Mouse (Mus musculus): ENCODE data around the gene Tcf7l1. TPM values are rescaled to one million over a fixed set of nuclear protein-coding genes. Genes with fewer than 3 reads are reported as not detected.
A peak's percentile ranks its signal among the peaks of the same experiment; 100 is the strongest.

Gene Tcf7l1
- polyA plus RNA-seq, 1 experiment from 2014 or later: 5.7 TPM

DNA sequence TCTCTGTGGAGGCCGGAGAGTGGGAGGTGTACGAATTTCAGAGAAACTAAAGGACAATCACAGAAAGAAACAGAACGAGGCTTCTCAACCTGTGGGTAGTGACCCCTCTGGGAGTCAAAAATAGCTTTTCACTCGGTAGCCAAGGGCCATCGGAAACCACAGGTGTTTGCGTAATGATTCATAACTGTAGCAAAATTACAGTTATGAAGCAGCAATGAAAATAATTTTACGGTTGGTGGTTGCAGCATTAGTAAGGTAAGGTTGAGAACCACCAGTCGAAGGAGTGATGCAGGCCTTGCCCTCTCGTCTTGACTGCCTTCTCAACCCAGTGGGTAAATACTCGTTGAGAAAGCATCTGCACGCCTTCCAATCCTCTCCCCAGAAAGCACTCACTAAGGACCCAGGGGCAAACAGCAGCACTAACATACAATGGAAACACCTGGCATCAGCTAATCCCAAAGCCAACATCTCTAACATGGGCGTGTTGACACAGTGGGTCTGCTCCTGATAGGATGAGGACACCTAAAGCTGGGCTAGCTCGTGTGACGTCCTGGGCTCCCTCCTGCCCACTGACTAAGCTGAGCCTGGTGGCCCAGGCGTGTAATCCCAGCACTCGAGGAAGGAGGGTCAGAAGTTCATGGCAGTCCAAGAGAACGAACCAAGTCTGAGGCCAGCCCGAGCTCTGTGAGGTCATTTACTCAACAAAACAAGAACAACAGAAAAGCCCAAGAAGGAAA lies 147.7 kb downstream of the Tcf7l1 start:
- no peaks in the 10 kb centered on the region for H3K27me3 ChIP-seq (ENCODE audit: insufficient read depth, low read length)
- H3K4me1 ChIP-seq (ENCODE audit: insufficient read depth): peaks cover 5% of the 10 kb centered on the region; the same call in 1 of the 2 replicates
- ATAC-seq: no peak
- TF ChIP-seq EP300 (IDR thresholded peaks at IDR 0.05; ENCODE audit: low read depth) (no peak), CTCF (IDR thresholded peaks at IDR 0.05; ENCODE audit: low read depth) (no peak)
- no peaks in the 10 kb centered on the region for H3K9me3 ChIP-seq (ENCODE audit: low read length)
- WGBS (ENCODE audit: insufficient replicate concordance): 62% methylated on average over 18 of the region's 18 CpGs
- DNase-seq: no peak
- H3K4me3 ChIP-seq (ENCODE audit: low read depth, low read length): no peak overlapping the region
- no peak overlapping the region for H3K27ac ChIP-seq (ENCODE audit: low read depth)
- H3K36me3 ChIP-seq (replicated peaks; ENCODE audit: insufficient read depth, low read length): no peaks in the 10 kb centered on the region
- H3K9ac ChIP-seq (replicated peaks): no peak overlapping the region
- no peak overlapping the region for H3K4me2 ChIP-seq (ENCODE audit: low read depth, low read length)

DNA sequence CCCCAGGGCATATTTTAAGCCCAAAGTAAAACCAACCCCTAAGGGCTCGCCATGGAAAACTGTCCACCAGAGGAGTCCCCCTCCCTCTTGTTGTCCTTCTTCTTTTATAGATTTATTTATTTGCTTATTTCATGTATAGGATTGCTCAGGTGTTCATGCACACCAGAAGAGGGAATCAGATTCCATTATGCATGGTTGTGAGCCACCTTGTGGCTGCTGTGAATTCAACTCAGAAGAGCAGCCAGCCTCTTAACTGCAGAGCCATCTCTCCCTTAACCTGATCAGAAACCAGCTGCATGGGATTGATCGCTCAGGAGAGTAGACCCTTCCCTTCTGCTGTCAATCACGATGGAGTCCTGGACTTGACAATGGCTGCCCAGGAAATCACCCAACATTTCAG lies 152.1 kb downstream of the Tcf7l1 start:
- H3K4me1 ChIP-seq (ENCODE audit: insufficient read depth): peaks cover 6% of the 10 kb centered on the region; the same call in 1 of the 2 replicates
- DNase-seq: no peak
- no peak overlapping the region for H3K9ac ChIP-seq (replicated peaks)
- H3K9me3 ChIP-seq (ENCODE audit: low read length): no peaks in the 10 kb centered on the region
- H3K27me3 ChIP-seq (ENCODE audit: insufficient read depth, low read length): no peaks in the 10 kb centered on the region
- peak overlapping the region; percentile 39; the same call in 1 of the 2 replicates for H3K27ac ChIP-seq (ENCODE audit: low read depth)
- ATAC-seq: no peak
- no peak overlapping the region for H3K4me2 ChIP-seq (ENCODE audit: low read depth, low read length)
- 71% methylated on average over 3 of the region's 3 CpGs for WGBS (ENCODE audit: insufficient replicate concordance)
- TF ChIP-seq EP300 (IDR thresholded peaks at IDR 0.05; ENCODE audit: low read depth) (no peak), CTCF (IDR thresholded peaks at IDR 0.05; ENCODE audit: low read depth) (peak; percentile 50)
- H3K36me3 ChIP-seq (replicated peaks; ENCODE audit: insufficient read depth, low read length): no peaks in the 10 kb centered on the region
- H3K4me3 ChIP-seq (ENCODE audit: low read depth, low read length): no peak overlapping the region

DNA sequence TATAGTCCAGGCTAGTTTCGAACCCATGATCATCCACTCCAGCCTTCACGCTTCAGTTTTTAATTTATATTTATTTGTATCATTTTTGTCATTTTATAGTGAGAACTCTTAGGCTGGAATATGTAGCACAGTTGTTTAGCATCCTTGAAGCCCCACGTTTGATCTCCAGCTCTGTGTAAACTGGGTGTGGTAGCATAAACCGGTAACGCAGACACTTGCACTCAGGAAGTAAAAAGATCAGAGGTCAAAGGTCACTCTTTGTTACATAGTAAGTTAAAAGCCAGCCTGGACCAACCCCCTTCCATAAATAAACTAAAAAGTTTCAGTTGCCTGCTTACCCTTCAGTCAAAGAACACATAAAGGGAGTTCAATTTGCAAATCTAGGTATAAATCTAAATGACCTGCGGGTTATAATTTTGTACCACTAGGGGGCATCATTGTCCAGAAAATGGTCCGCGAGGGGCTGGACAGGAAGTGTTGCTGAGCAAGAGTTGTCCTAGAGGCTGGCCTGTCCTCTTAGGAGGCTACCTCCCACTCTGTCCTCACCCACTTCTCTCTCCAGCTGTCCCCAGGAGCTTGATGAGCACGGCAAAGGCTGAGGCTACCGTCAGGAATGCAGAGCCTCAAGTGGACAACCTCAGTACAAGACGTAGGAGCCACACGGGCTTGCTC lies 153.2 kb downstream of the Tcf7l1 start:
- H3K27me3 ChIP-seq (ENCODE audit: insufficient read depth, low read length): no peaks in the 10 kb centered on the region
- DNase-seq (peak; percentile 49), ATAC-seq (peak; percentile 43)
- peaks cover under 1% of the 10 kb centered on the region; the same call in 1 of the 2 replicates for H3K36me3 ChIP-seq (replicated peaks; ENCODE audit: insufficient read depth, low read length)
- TF ChIP-seq CTCF (IDR thresholded peaks at IDR 0.05; ENCODE audit: low read depth): peak; percentile 76
- no peak for TF ChIP-seq EP300 (IDR thresholded peaks at IDR 0.05; ENCODE audit: low read depth)
- no peak overlapping the region for H3K4me3 ChIP-seq (ENCODE audit: low read depth, low read length)
- no peak overlapping the region for H3K27ac ChIP-seq (ENCODE audit: low read depth)
- no peak overlapping the region for H3K4me2 ChIP-seq (ENCODE audit: low read depth, low read length)
- peaks cover 6% of the 10 kb centered on the region for H3K4me1 ChIP-seq (ENCODE audit: insufficient read depth)
- no peak overlapping the region for H3K9ac ChIP-seq (replicated peaks)
- H3K9me3 ChIP-seq (ENCODE audit: low read length): no peaks in the 10 kb centered on the region
- 43% methylated on average over 12 of the region's 12 CpGs for WGBS (ENCODE audit: insufficient replicate concordance)

DNA sequence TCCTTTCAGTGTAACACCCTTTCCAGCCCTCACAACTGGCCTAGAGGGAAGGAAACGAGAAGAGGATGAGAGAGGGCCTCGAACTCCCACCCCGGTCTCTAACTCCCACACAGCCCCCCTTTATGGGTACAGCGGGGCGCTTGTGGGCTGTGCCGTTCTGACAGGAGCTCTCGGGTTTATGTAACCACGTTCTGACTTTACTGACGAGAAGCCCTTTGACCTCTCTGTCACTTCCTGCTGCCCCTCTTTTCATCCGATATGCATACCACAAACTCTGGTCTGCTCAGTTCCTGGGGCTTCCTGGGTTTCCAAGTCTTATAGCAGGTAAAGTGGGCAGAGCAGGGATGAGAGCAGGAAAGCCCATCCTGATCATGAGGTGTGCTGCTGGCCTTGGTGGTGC lies 154.7 kb downstream of the Tcf7l1 start:
- DNase-seq: no peak
- peaks cover 2% of the 10 kb centered on the region; the same call in 1 of the 2 replicates for H3K36me3 ChIP-seq (replicated peaks; ENCODE audit: insufficient read depth, low read length)
- H3K4me2 ChIP-seq (ENCODE audit: low read depth, low read length): no peak overlapping the region
- H3K27ac ChIP-seq (ENCODE audit: low read depth): 0 out of 2 replicates have a peak overlapping the region, but pooled peaks have one; percentile 16
- no peak for TF ChIP-seq EP300 (IDR thresholded peaks at IDR 0.05; ENCODE audit: low read depth)
- no peak for TF ChIP-seq CTCF (IDR thresholded peaks at IDR 0.05; ENCODE audit: low read depth)
- peaks cover 10% of the 10 kb centered on the region for H3K4me1 ChIP-seq (ENCODE audit: insufficient read depth)
- WGBS (ENCODE audit: insufficient replicate concordance): 21% methylated on average over 9 of the region's 10 CpGs
- ATAC-seq: no peak
- H3K27me3 ChIP-seq (ENCODE audit: insufficient read depth, low read length): no peaks in the 10 kb centered on the region
- no peak overlapping the region for H3K9ac ChIP-seq (replicated peaks)
- H3K9me3 ChIP-seq (ENCODE audit: low read length): no peaks in the 10 kb centered on the region
- H3K4me3 ChIP-seq (ENCODE audit: low read depth, low read length): no peak overlapping the region

DNA sequence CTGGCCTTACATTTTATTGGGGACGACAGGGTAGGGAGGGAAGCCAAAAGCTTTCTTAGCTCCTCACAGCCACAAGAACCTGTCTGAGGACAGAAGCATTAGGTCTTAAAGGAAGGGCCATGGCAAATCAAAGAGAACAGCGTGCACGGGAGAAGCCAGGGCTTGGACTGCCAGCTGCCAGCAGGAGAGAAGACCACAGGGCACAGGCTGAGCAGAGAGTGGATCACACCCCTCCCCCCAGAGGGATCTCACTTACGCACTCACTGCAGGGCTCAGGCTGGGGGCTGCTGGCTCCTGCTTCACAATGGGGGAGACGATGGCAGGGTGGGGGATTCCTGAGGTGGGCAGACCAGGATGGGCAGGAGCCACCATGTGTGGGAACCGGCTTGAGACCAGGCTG lies 157.4 kb downstream of the Tcf7l1 start:
- no peak overlapping the region for H3K4me3 ChIP-seq (ENCODE audit: low read depth, low read length)
- no peak overlapping the region for H3K9ac ChIP-seq (replicated peaks)
- ATAC-seq (no peak), DNase-seq (no peak)
- H3K9me3 ChIP-seq (ENCODE audit: low read length): no peaks in the 10 kb centered on the region
- WGBS (ENCODE audit: insufficient replicate concordance): 80% methylated on average over 6 of the region's 6 CpGs
- no peak overlapping the region for H3K4me2 ChIP-seq (ENCODE audit: low read depth, low read length)
- H3K4me1 ChIP-seq (ENCODE audit: insufficient read depth): peaks cover 10% of the 10 kb centered on the region
- H3K36me3 ChIP-seq (replicated peaks; ENCODE audit: insufficient read depth, low read length): peaks cover 8% of the 10 kb centered on the region
- TF ChIP-seq EP300 (IDR thresholded peaks at IDR 0.05; ENCODE audit: low read depth) (no peak), CTCF (IDR thresholded peaks at IDR 0.05; ENCODE audit: low read depth) (no peak)
- no peak overlapping the region for H3K27ac ChIP-seq (ENCODE audit: low read depth)
- H3K27me3 ChIP-seq (ENCODE audit: insufficient read depth, low read length): no peaks in the 10 kb centered on the region

DNA sequence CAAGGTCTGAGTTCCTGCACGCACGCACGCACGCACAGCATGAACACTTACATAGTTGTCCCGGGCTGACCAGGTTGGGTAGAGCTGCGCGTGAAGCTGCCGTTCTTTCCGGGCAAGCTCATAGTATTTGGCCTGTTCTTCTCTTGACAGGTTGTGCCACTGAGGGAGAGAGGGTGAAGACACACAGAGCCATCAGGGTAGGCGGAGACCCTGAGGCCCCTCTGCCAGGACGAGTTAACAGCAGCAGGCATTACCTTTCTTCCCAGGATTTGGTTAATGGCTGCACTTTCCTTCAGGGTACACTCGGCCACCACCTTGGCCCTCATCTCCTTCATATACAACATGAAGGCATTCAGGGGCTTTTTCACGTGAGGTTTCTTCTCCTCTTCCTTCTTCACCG lies 158.1 kb downstream of the Tcf7l1 start:
- peaks cover 7% of the 10 kb centered on the region; the same call in 1 of the 2 replicates for H3K4me1 ChIP-seq (ENCODE audit: insufficient read depth)
- H3K4me3 ChIP-seq (ENCODE audit: low read depth, low read length): no peak overlapping the region
- 77% methylated on average over 14 of the region's 14 CpGs for WGBS (ENCODE audit: insufficient replicate concordance)
- peak overlapping the region; percentile 79 for H3K27ac ChIP-seq (ENCODE audit: low read depth)
- ATAC-seq: no peak
- H3K9ac ChIP-seq (replicated peaks): no peak overlapping the region
- DNase-seq: no peak
- TF ChIP-seq CTCF (IDR thresholded peaks at IDR 0.05; ENCODE audit: low read depth) (no peak), EP300 (IDR thresholded peaks at IDR 0.05; ENCODE audit: low read depth) (no peak)
- no peaks in the 10 kb centered on the region for H3K9me3 ChIP-seq (ENCODE audit: low read length)
- H3K27me3 ChIP-seq (ENCODE audit: insufficient read depth, low read length): no peaks in the 10 kb centered on the region
- peaks cover 11% of the 10 kb centered on the region for H3K36me3 ChIP-seq (replicated peaks; ENCODE audit: insufficient read depth, low read length)
- H3K4me2 ChIP-seq (ENCODE audit: low read depth, low read length): no peak overlapping the region
